In the genomic region with DNA sequence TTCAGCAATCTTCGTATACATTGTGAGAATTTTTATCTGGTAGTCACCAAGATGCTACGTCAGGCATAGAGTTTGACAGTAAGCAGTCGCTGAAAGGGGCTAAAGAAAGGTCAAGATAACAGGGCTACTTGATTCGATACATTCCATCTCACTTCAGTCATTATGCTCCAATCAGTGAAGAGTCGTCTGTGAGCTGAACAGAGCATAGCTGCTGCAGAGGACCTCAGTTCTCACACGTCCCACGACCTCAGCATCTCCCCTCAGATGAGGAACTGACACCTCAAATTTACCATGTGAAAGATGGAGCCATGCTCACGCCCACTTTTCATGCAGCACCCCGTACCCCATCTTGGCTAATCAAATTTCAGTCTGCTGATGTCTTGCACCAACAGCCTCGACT, we compare ENCODE assay signal across 31 mouse cellular contexts. TPM values are rescaled to one million over a fixed set of nuclear protein-coding genes. Genes with fewer than 3 reads are reported as not detected.
DNase-seq lines count a peak whose midpoint lies in the region; ATAC-seq lines count a peak whose summit lies in the region.
"Had no signal": no experiment of that assay in that cellular context is flagged by ENCODE, and none has a peak within 500 bp of the region (broad histone marks: within the 10 kb centered on the region; RNA-seq: fewer than 3 reads in every experiment).

No protein-coding gene starts in this region.

- whole genome bisulfite sequencing in heart, embryonic 13.5 days, result 15% methylated on average over 10 of the region's 10 CpGs
- 34% methylated on average over 10 of the region's 10 CpGs for WGBS in intestine, embryonic 14.5 days
- WGBS in intestine, embryonic 15.5 days, result 28% methylated on average over 10 of the region's 10 CpGs

- ATAC-seq in heart, embryonic 13.5 days (ENCODE audit: extremely low read depth, insufficient number of reproducible peaks, low FRiP score, low TSS enrichment), result peak; percentile 79
- ATAC-seq in intestine, embryonic 14.5 days (replicated peaks; ENCODE audit: low FRiP score, low TSS enrichment, low read depth), result peak; percentile 42; the same call in 1 of the 2 replicates
- no peak for ATAC-seq in intestine, embryonic 15.5 days
- peak; percentile 44; the same call in 1 of the 2 replicates for ATAC-seq in monocyte, adult 5-6 weeks (replicated peaks; ENCODE audit: insufficient number of reproducible peaks, low FRiP score, low TSS enrichment, poor library complexity, severe bottlenecking)
- ATAC-seq: inflammation-experienced regulatory T-cells, adult 6 months had no signal

- peaks cover 74% of the 10 kb centered on the region for H3K4me1 ChIP-seq in heart, embryonic 13.5 days
- H3K4me1 ChIP-seq in intestine, embryonic 14.5 days (replicated peaks; ENCODE audit: control insufficient read depth, insufficient read depth, low read length), result peaks cover 11% of the 10 kb centered on the region
- H3K4me1 ChIP-seq in intestine, embryonic 15.5 days (replicated peaks), result peaks cover 4% of the 10 kb centered on the region; the same call in 1 of the 2 replicates

- H3K36me3 ChIP-seq in heart, embryonic 13.5 days, result no peaks in the 10 kb centered on the region
- H3K36me3 ChIP-seq in intestine, embryonic 14.5 days (ENCODE audit: control insufficient read depth, insufficient read depth, low read length), result no peaks in the 10 kb centered on the region
- no peaks in the 10 kb centered on the region for H3K36me3 ChIP-seq in intestine, embryonic 15.5 days
- H3K36me3 ChIP-seq: embryonic facial prominence, embryonic 10.5 days; embryonic facial prominence, embryonic 15.5 days; forebrain, embryonic 12.5 days; hindbrain, embryonic 10.5 days; hindbrain, embryonic 15.5 days; limb, embryonic 13.5 days; lung, embryonic 15.5 days; neural tube, embryonic 12.5 days had no signal

- intact Hi-C loops in heart, postnatal 36 days (cut with DNase I), result no loop called here

- H3K9ac ChIP-seq in heart, embryonic 13.5 days, result peak overlapping the region; percentile 73
- H3K9ac ChIP-seq in intestine, embryonic 14.5 days (ENCODE audit: low read length), result no peak overlapping the region
- no peak overlapping the region for H3K9ac ChIP-seq in intestine, embryonic 15.5 days
- H3K9ac ChIP-seq: embryonic facial prominence, embryonic 15.5 days; forebrain, embryonic 12.5 days; hindbrain, embryonic 15.5 days; limb, embryonic 13.5 days; liver, embryonic 14.5 days; lung, embryonic 15.5 days; neural tube, embryonic 12.5 days had no signal

- DNase-seq in heart, postnatal 36 days, result no peak
- no peak for DNase-seq in intestine, embryonic 14.5 days (ENCODE audit: low spot score)
- peak; percentile 64 for DNase-seq in A20 (ENCODE audit: low read depth, low spot score)
- no peak for DNase-seq in layer of hippocampus, postnatal 36 days
- DNase-seq: adrenal gland, postnatal 25 days; B cell, adult 2 months; cerebellum, adult 18-20 months; cerebellum, postnatal 14 days; gastrocnemius, postnatal 10 days; kidney, adult 2 months; kidney, postnatal 36 days; midbrain, embryonic 14.5 days; right cerebral cortex, adult 18-20 months; thymus, adult 2 months; thymus, postnatal 36 days had no signal

- H3K4me3 ChIP-seq in heart, embryonic 13.5 days, result peak overlapping the region; percentile 23
- no peak overlapping the region for H3K4me3 ChIP-seq in intestine, embryonic 14.5 days (ENCODE audit: low read depth, low read length)
- no peak overlapping the region for H3K4me3 ChIP-seq in intestine, embryonic 15.5 days (replicated peaks)
- H3K4me3 ChIP-seq: embryonic facial prominence, embryonic 10.5 days; embryonic facial prominence, embryonic 15.5 days; forebrain, embryonic 12.5 days; hindbrain, embryonic 10.5 days; hindbrain, embryonic 15.5 days; layer of hippocampus, adult 2 months; limb, embryonic 13.5 days; lung, embryonic 15.5 days; neural tube, embryonic 12.5 days had no signal

- H3K9me3 ChIP-seq in heart, embryonic 13.5 days, result no peaks in the 10 kb centered on the region
- 0 out of 2 replicates have a peak, but pooled peaks cover 3% of the 10 kb centered on the region for H3K9me3 ChIP-seq in intestine, embryonic 14.5 days (ENCODE audit: control insufficient read depth, low read length)
- no peaks in the 10 kb centered on the region for H3K9me3 ChIP-seq in intestine, embryonic 15.5 days
- H3K9me3 ChIP-seq: embryonic facial prominence, embryonic 10.5 days; embryonic facial prominence, embryonic 15.5 days; forebrain, embryonic 12.5 days; hindbrain, embryonic 10.5 days; hindbrain, embryonic 15.5 days; limb, embryonic 13.5 days; lung, embryonic 15.5 days; neural tube, embryonic 12.5 days had no signal

- peak overlapping the region; percentile 60 for H3K4me2 ChIP-seq in heart, embryonic 13.5 days
- H3K4me2 ChIP-seq in intestine, embryonic 14.5 days (ENCODE audit: low read length), result no peak overlapping the region
- H3K4me2 ChIP-seq in intestine, embryonic 15.5 days (replicated peaks), result no peak overlapping the region
- H3K4me2 ChIP-seq: embryonic facial prominence, embryonic 15.5 days; forebrain, embryonic 12.5 days; hindbrain, embryonic 15.5 days; limb, embryonic 13.5 days; lung, embryonic 15.5 days; neural tube, embryonic 12.5 days had no signal

- no peaks in the 10 kb centered on the region for H3K27me3 ChIP-seq in heart, embryonic 13.5 days (replicated peaks)
- H3K27me3 ChIP-seq in intestine, embryonic 14.5 days (replicated peaks; ENCODE audit: control insufficient read depth, insufficient read depth, low read length), result no peaks in the 10 kb centered on the region
- H3K27me3 ChIP-seq in intestine, embryonic 15.5 days (replicated peaks), result no peaks in the 10 kb centered on the region
- H3K27me3 ChIP-seq: embryonic facial prominence, embryonic 15.5 days; forebrain, embryonic 12.5 days; hindbrain, embryonic 15.5 days; limb, embryonic 13.5 days; lung, embryonic 15.5 days; neural tube, embryonic 12.5 days had no signal

- H3K27ac ChIP-seq in heart, embryonic 13.5 days (replicated peaks), result peak overlapping the region; percentile 95
- H3K27ac ChIP-seq in intestine, embryonic 14.5 days (ENCODE audit: low read depth), result no peak overlapping the region
- no peak overlapping the region for H3K27ac ChIP-seq in intestine, embryonic 15.5 days
- H3K27ac ChIP-seq: embryonic facial prominence, embryonic 10.5 days; embryonic facial prominence, embryonic 15.5 days; forebrain, embryonic 12.5 days; hindbrain, embryonic 10.5 days; hindbrain, embryonic 15.5 days; layer of hippocampus, adult 2 months; limb, embryonic 13.5 days; liver, embryonic 14.5 days; lung, embryonic 15.5 days; macrophage; neural tube, embryonic 12.5 days; stomach, postnatal 0 days had no signal

RNA-seq across cellular contexts. Expression of a gene that starts 5.8 kb away (rescaled TPM):
- 262 and 266 TPM in 2 replicates for polyA plus RNA-seq in heart, embryonic 13.5 days (2015; fragmentation: Nextera tagmentation; extraction: Ambion mirVana)
- total RNA-seq in heart, postnatal 36 days (2021), result 10 to 100 TPM; 33.6 to 34.8 TPM
- polyA plus RNA-seq in intestine, embryonic 14.5 days (2014; fragmentation: Nextera tagmentation; extraction: Ambion mirVana), result 249 and 276 TPM in 2 replicates
- polyA plus RNA-seq in intestine, embryonic 15.5 days (2015; fragmentation: Nextera tagmentation; extraction: Ambion mirVana), result 299 and 320 TPM in 2 replicates
- total RNA-seq in monocyte, adult 5-6 weeks (2017), result 194 to 214 TPM (median 195 TPM) in 3 replicates
- total RNA-seq in layer of hippocampus, postnatal 36 days (2021), result 10 to 100 TPM; 53.5 to 59.1 TPM

RNA-seq across cellular contexts. Expression of a gene that starts 41.2 kb away (rescaled TPM):
- 0.12 and 0.15 TPM in 2 replicates for polyA plus RNA-seq in heart, embryonic 13.5 days (2015; fragmentation: Nextera tagmentation; extraction: Ambion mirVana)
- total RNA-seq in heart, postnatal 36 days (2021), result under 1 TPM; 0.14 to 0.41 TPM
- polyA plus RNA-seq in intestine, embryonic 14.5 days (2014; fragmentation: Nextera tagmentation; extraction: Ambion mirVana), result 0.42 and 0.65 TPM in 2 replicates
- 0.52 and 0.84 TPM in 2 replicates for polyA plus RNA-seq in intestine, embryonic 15.5 days (2015; fragmentation: Nextera tagmentation; extraction: Ambion mirVana)
- 1.4 TPM in 1 of 3 replicates, not detected in the others for total RNA-seq in monocyte, adult 5-6 weeks (2017)
- total RNA-seq in layer of hippocampus, postnatal 36 days (2021), result under 1 TPM in 1 of 2 experiments, not detected in 1; 0.25 TPM
- polyA plus RNA-seq: lung, embryonic 15.5 days; midbrain, embryonic 14.5 days had no signal
